Mouse (Mus musculus) stomach, postnatal 0 days (tissue): ENCODE measurements around the gene Padi2. TPM values are rescaled to one million over a fixed set of nuclear protein-coding genes. Genes with fewer than 3 reads are reported as not detected.

Source experiments
- ATAC-seq: fragments of 200-750 bp; cut with Nextera tagmentation; 2 replicates; pipeline ENCODE4 v1.8.0; 2017; ENCODE audit not compliant: low FRiP score, low TSS enrichment
- DNase-seq: peaks from one replicate; pipeline ENCODE4 v3.0.0-alpha.2; 2016; ENCODE audit warnings: low spot score
- H3K27ac ChIP-seq: fragments of 300-500 bp; sonication (generic); replicated peaks from 2 replicates; pipeline ENCODE4 v1.5.1; 2014; ENCODE audit warnings: mild to moderate bottlenecking, control low read depth
- H3K27me3 ChIP-seq: fragments of 300-500 bp; sonication (generic); 2 replicates; pipeline ENCODE4 v1.6.1; 2014; ENCODE audit warnings: low read length; ENCODE audit not compliant: control insufficient read depth, insufficient read depth
- H3K36me3 ChIP-seq: fragments of 300-500 bp; sonication (generic); 2 replicates; pipeline ENCODE4 v1.6.1; 2014; ENCODE audit warnings: low read length, mixed read lengths; ENCODE audit not compliant: control insufficient read depth, insufficient read depth
- H3K4me1 ChIP-seq: fragments of 300-500 bp; sonication (generic); replicated peaks from 2 replicates; pipeline ENCODE4 v1.6.1; 2014; ENCODE audit warnings: antibody characterized with exemption; ENCODE audit not compliant: control insufficient read depth, insufficient read depth
- H3K4me2 ChIP-seq: fragments of 300-500 bp; sonication (generic); replicated peaks from 2 replicates; pipeline ENCODE4 v1.6.1; 2014; ENCODE audit warnings: low read depth, mild to moderate bottlenecking, control low read depth, moderate library complexity
- H3K4me3 ChIP-seq: fragments of 300-500 bp; sonication (generic); 2 replicates; pipeline ENCODE4 v1.5.1; 2014; ENCODE audit warnings: low read depth, low read length, control low read depth
- H3K9ac ChIP-seq: fragments of 300-500 bp; sonication (generic); 2 replicates; pipeline ENCODE4 v1.6.1; 2014; ENCODE audit warnings: mild to moderate bottlenecking, low read length, control low read depth, mixed read lengths
- H3K9me3 ChIP-seq: fragments of 300-500 bp; sonication (generic); 2 replicates; pipeline ENCODE4 v1.6.1; 2016; ENCODE audit warnings: low read length; ENCODE audit not compliant: control insufficient read depth
- CTCF ChIP-seq: IDR thresholded peaks from 2 replicates; pipeline ENCODE4 v1.5.1; 2016; ENCODE audit warnings: antibody characterized with exemption, low read depth, mild to moderate bottlenecking, moderate library complexity
- EP300 ChIP-seq: optimal IDR thresholded peaks from 2 replicates; pipeline ENCODE3; 2016; ENCODE audit warnings: antibody characterized with exemption
- WGBS: fragments of 180-500 bp; shearing (Covaris S2); extraction: QIAGEN DNeasy Blood & Tissue Kit; methylation state at CpG from one replicate; pipeline ENCODE4 v1.1.7; 2014; 5-methylcytosine and 5-hydroxymethylcytosine counted together
- polyA plus RNA-seq: library from polyadenylated mRNA; unstranded; fragments of >200 nt; fragmentation: Nextera tagmentation; extraction: Ambion mirVana; gene quantifications from 2 replicates; pipeline ENCODE4 v1.2.1, GENCODE M21; 2015

Padi2 gene
- polyA plus RNA-seq, 1 experiment from 2014 or later = 0.69 TPM

GRCm38 (mm10) chr4:140951861-140952641 lies 45.9 kb downstream of the Padi2 start:
- TF ChIP-seq EP300 = no peak
- TF ChIP-seq CTCF = no peak
- Histone ChIP-seq H3K4me2 (no peak overlapping the region), H3K4me3 (no peak overlapping the region), H3K27me3 (no peaks in the 10 kb centered on the region), H3K27ac (no peak overlapping the region), H3K4me1 (no peaks in the 10 kb centered on the region), H3K36me3 (no peaks in the 10 kb centered on the region), H3K9ac (no peak overlapping the region), H3K9me3 (no peaks in the 10 kb centered on the region)
- 80% methylated on average over 18 of the region's 18 CpGs for WGBS
- DNase-seq (no peak), ATAC-seq (peak; percentile 31; the same call in 1 of the 2 replicates)

DNA sequence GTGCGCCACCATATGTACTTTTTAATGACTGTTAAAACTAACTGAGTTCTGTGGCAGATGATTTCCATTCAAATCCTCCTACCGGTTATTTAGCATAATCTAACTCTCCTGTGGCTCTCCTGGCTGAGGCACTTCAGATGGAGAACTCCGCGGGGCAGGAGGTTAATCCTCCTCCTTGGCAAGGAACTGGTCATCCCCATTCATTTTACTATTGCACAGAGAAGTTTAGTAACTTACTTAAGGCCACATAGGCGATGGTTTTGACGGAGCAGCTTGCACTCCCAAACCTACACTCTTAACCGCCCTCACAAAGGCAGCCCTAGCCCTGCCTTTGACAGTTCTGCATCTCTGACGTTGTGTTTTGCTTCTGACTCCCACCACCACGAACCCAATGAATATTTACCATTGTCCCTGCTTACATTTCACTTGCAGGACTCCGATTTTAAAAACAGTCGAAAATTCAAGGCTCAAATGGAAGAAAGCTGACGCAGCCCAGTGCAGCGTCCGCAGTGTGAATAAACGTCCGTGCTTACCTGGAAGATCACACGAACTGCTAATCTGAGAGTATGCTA lies 51.1 kb downstream of the Padi2 start:
- TF ChIP-seq EP300 (no peak), CTCF (no peak)
- Histone ChIP-seq H3K36me3 (no peaks in the 10 kb centered on the region), H3K4me2 (peak overlapping the region; percentile 63), H3K27me3 (no peaks in the 10 kb centered on the region), H3K4me3 (peak overlapping the region; percentile 45), H3K4me1 (no peaks in the 10 kb centered on the region), H3K9me3 (no peaks in the 10 kb centered on the region), H3K9ac (peak overlapping the region; percentile 50; the same call in 1 of the 2 replicates), H3K27ac (no peak overlapping the region)
- DNase-seq (no peak), ATAC-seq (no peak)
- 9% methylated on average over 17 of the region's 17 CpGs for WGBS

DNA sequence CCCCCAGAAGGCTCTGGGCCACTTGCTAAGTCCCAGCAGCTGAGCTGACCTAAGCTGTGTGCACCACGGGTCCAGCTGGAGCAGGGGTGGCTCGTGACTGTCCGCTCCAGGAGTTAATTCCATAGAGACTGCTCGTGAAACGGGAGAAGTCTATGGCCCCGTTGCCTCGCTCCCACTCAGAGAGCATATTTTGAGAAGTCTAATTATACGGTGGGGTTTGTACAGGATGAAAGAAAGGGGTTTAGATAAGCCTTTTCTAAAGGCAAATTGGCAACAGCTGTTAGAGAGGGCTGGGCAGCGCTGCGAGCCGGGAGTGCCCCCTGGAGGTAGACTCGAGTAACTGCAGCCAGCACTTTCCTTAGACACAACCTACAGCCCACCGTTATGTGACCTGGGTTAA lies 51.6 kb downstream of the Padi2 start:
- no peak for TF ChIP-seq EP300
- TF ChIP-seq CTCF = peak; percentile 97
- DNase-seq (peak; percentile 74), ATAC-seq (no peak)
- Histone ChIP-seq H3K9me3 (no peaks in the 10 kb centered on the region), H3K9ac (peak overlapping the region; percentile 50; the same call in 1 of the 2 replicates), H3K4me3 (peak overlapping the region; percentile 45), H3K4me2 (peak overlapping the region; percentile 63), H3K36me3 (no peaks in the 10 kb centered on the region), H3K4me1 (no peaks in the 10 kb centered on the region), H3K27ac (no peak overlapping the region), H3K27me3 (no peaks in the 10 kb centered on the region)
- WGBS = 0% methylated on average over 13 of the region's 13 CpGs

GRCm38 (mm10) chr4:140958319-140958718 lies 52.2 kb downstream of the Padi2 start:
- no peak overlapping the region for H3K27ac ChIP-seq
- 57% methylated on average over 6 of the region's 6 CpGs for WGBS
- ATAC-seq = no peak
- no peak for DNase-seq
- no peak overlapping the region for H3K4me3 ChIP-seq
- H3K9me3 ChIP-seq = no peaks in the 10 kb centered on the region
- H3K4me2 ChIP-seq = no peak overlapping the region
- no peaks in the 10 kb centered on the region for H3K27me3 ChIP-seq
- H3K9ac ChIP-seq = no peak overlapping the region
- H3K4me1 ChIP-seq = no peaks in the 10 kb centered on the region
- TF ChIP-seq CTCF (no peak), EP300 (no peak)
- H3K36me3 ChIP-seq = no peaks in the 10 kb centered on the region

DNA sequence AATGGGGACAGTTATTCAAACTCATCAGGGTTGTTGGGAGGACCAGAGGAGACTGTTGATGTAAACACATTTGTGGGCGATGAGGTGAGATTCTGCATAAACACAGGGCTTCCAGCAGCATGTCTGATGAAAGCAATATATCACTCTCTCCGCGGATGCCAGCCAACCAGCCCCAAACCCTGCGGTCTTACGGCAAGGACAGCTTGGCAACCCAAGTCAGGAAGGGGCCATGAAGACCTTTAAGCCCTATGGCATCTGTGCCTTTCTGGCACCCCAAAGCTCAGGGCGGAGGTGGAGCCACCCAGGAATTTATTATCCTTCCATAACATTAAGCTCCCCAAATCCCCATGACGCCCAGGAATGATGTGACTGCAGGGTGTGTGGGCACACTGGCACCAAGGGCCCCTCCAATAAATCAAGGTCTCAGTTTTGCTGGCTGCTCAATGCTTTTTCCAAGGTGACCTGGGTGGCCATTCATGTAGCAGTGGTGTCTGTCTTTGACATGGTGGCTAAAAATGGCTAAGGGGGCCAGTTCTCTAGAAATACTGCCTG lies 53.1 kb downstream of the Padi2 start:
- no peaks in the 10 kb centered on the region for H3K36me3 ChIP-seq
- WGBS = 73% methylated on average over 7 of the region's 7 CpGs
- no peak overlapping the region for H3K9ac ChIP-seq
- ATAC-seq (no peak), DNase-seq (no peak)
- H3K27me3 ChIP-seq = no peaks in the 10 kb centered on the region
- no peak overlapping the region for H3K4me3 ChIP-seq
- H3K4me1 ChIP-seq = no peaks in the 10 kb centered on the region
- TF ChIP-seq CTCF (no peak), EP300 (no peak)
- H3K27ac ChIP-seq = no peak overlapping the region
- H3K9me3 ChIP-seq = no peaks in the 10 kb centered on the region
- no peak overlapping the region for H3K4me2 ChIP-seq
